Mouse (Mus musculus) embryonic facial prominence, embryonic 10.5 days (tissue): ENCODE measurements around the gene Gna15. TPM values are rescaled to one million over a fixed set of nuclear protein-coding genes. Genes with fewer than 3 reads are reported as not detected.

Source experiments
- DNase-seq: peaks from one replicate; pipeline ENCODE4 v3.0.0-alpha.2; 2017; ENCODE audit warnings: low spot score
- H3K27ac ChIP-seq: fragments of 300-500 bp; sonication (generic); replicated peaks from 2 replicates; pipeline ENCODE4 v1.5.1; 2016; ENCODE audit warnings: mild to moderate bottlenecking
- H3K27me3 ChIP-seq: fragments of 300-500 bp; sonication (generic); replicated peaks from 2 replicates; pipeline ENCODE4 v1.6.1; 2016; ENCODE audit warnings: low read depth, mild to moderate bottlenecking; ENCODE audit not compliant: poor library complexity, severe bottlenecking
- H3K36me3 ChIP-seq: fragments of 300-500 bp; sonication (generic); replicated peaks from 2 replicates; pipeline ENCODE4 v1.6.1; 2016; ENCODE audit warnings: mild to moderate bottlenecking, moderate library complexity
- H3K4me1 ChIP-seq: fragments of 300-500 bp; sonication (generic); 2 replicates; pipeline ENCODE4 v1.6.1; 2016
- H3K4me3 ChIP-seq: fragments of 300-500 bp; sonication (generic); 2 replicates; pipeline ENCODE4 v1.5.1; 2016; ENCODE audit warnings: mild to moderate bottlenecking, moderate library complexity
- H3K9me3 ChIP-seq: fragments of 300-500 bp; sonication (generic); 2 replicates; pipeline ENCODE4 v1.6.1; 2016; ENCODE audit warnings: mild to moderate bottlenecking
- WGBS: fragments of 180-500 bp; shearing (Covaris S2); methylation state at CpG from one replicate; pipeline ENCODE4 v1.1.7; 2016; 5-methylcytosine and 5-hydroxymethylcytosine counted together
- polyA plus RNA-seq: library from polyadenylated mRNA; unstranded; fragments of >200 nt; fragmentation: Nextera tagmentation; extraction: Ambion mirVana; gene quantifications from 2 replicates; pipeline ENCODE4 v1.2.1, GENCODE M21; 2016

Gene Gna15
- polyA plus RNA-seq, 1 experiment from 2014 or later: 1.2 TPM

- DNase-seq: no peak
- H3K27ac ChIP-seq: peak overlapping the region; percentile 86
- WGBS: 2% methylated on average over 41 of the region's 41 CpGs
Measured at GRCm38 (mm10) chr10:81495616-81496263, 28.3 kb downstream of the Gna15 start.

GRCm38 (mm10) chr10:81495151-81495550 is 28.9 kb downstream of the Gna15 start:
- Histone ChIP-seq H3K9me3 (no peaks in the 10 kb centered on the region), H3K4me1 (peaks cover 42% of the 10 kb centered on the region), H3K36me3 (peaks cover 43% of the 10 kb centered on the region), H3K4me3 (peak overlapping the region; percentile 93), H3K27me3 (no peaks in the 10 kb centered on the region), H3K27ac (peak overlapping the region; percentile 86)
- WGBS: 78% methylated on average over 6 of the region's 6 CpGs
- no peak for DNase-seq

More at GRCm38 (mm10) chr10:81495616-81496263, 28.3 kb downstream of the Gna15 start:
- no peaks in the 10 kb centered on the region for H3K27me3 ChIP-seq
- peaks cover 42% of the 10 kb centered on the region for H3K4me1 ChIP-seq
- H3K4me3 ChIP-seq: peak overlapping the region; percentile 93
- no peaks in the 10 kb centered on the region for H3K9me3 ChIP-seq
- H3K36me3 ChIP-seq: peaks cover 37% of the 10 kb centered on the region

- Histone ChIP-seq H3K27ac (no peak overlapping the region), H3K9me3 (no peaks in the 10 kb centered on the region), H3K36me3 (peaks cover 50% of the 10 kb centered on the region), H3K27me3 (no peaks in the 10 kb centered on the region), H3K4me1 (peaks cover 41% of the 10 kb centered on the region), H3K4me3 (peak overlapping the region; percentile 93)
- WGBS: 91% methylated on average over 11 of the region's 11 CpGs
- no peak for DNase-seq
Measured at GRCm38 (mm10) chr10:81494260-81495041, 29.6 kb downstream of the Gna15 start.

- peak overlapping the region; percentile 93; the same call in 1 of the 2 replicates for H3K4me3 ChIP-seq
- peaks cover 38% of the 10 kb centered on the region for H3K4me1 ChIP-seq
- 86% methylated on average over 8 of the region's 8 CpGs for WGBS
- H3K27ac ChIP-seq: no peak overlapping the region
- no peaks in the 10 kb centered on the region for H3K27me3 ChIP-seq
- H3K36me3 ChIP-seq: peaks cover 57% of the 10 kb centered on the region
- no peak for DNase-seq
- H3K9me3 ChIP-seq: no peaks in the 10 kb centered on the region
Measured at GRCm38 (mm10) chr10:81493601-81494220, 30.3 kb downstream of the Gna15 start.

GRCm38 (mm10) chr10:81492606-81493240 is 31.3 kb downstream of the Gna15 start:
- peaks cover 67% of the 10 kb centered on the region for H3K36me3 ChIP-seq
- H3K4me1 ChIP-seq: peaks cover 36% of the 10 kb centered on the region
- H3K27ac ChIP-seq: 0 out of 2 replicates have a peak overlapping the region, but pooled peaks have one; percentile 12
- no peaks in the 10 kb centered on the region for H3K27me3 ChIP-seq
- no peaks in the 10 kb centered on the region for H3K9me3 ChIP-seq
- H3K4me3 ChIP-seq: no peak overlapping the region
- WGBS: 83% methylated on average over 11 of the region's 11 CpGs
- DNase-seq: no peak

GRCm38 (mm10) chr10:81491018-81491417 is 33.0 kb downstream of the Gna15 start:
- no peak for DNase-seq
- 94% methylated on average over 9 of the region's 9 CpGs for WGBS
- no peak overlapping the region for H3K4me3 ChIP-seq
- peaks cover 84% of the 10 kb centered on the region for H3K36me3 ChIP-seq
- no peaks in the 10 kb centered on the region for H3K9me3 ChIP-seq
- no peak overlapping the region for H3K27ac ChIP-seq
- peaks cover 31% of the 10 kb centered on the region for H3K4me1 ChIP-seq
- H3K27me3 ChIP-seq: no peaks in the 10 kb centered on the region

GRCm38 (mm10) chr10:81489941-81490340 is 34.1 kb downstream of the Gna15 start:
- Histone ChIP-seq H3K27ac (no peak overlapping the region), H3K4me1 (peaks cover 22% of the 10 kb centered on the region), H3K4me3 (no peak overlapping the region), H3K36me3 (peaks cover 87% of the 10 kb centered on the region), H3K9me3 (no peaks in the 10 kb centered on the region), H3K27me3 (no peaks in the 10 kb centered on the region)
- WGBS: 84% methylated on average over 14 of the region's 14 CpGs
- no peak for DNase-seq

- Histone ChIP-seq H3K27ac (no peak overlapping the region), H3K4me3 (no peak overlapping the region), H3K9me3 (no peaks in the 10 kb centered on the region), H3K27me3 (peaks cover under 1% of the 10 kb centered on the region; the same call in 1 of the 2 replicates), H3K4me1 (peaks cover 12% of the 10 kb centered on the region), H3K36me3 (peaks cover 73% of the 10 kb centered on the region)
- WGBS: 87% methylated on average over 11 of the region's 11 CpGs
- no peak for DNase-seq
Measured at GRCm38 (mm10) chr10:81488081-81488480, 35.9 kb downstream of the Gna15 start.

GRCm38 (mm10) chr10:81486496-81486895 is 37.5 kb downstream of the Gna15 start:
- WGBS: 90% methylated on average over 10 of the region's 10 CpGs
- peaks cover 58% of the 10 kb centered on the region for H3K36me3 ChIP-seq
- DNase-seq: no peak
- H3K9me3 ChIP-seq: no peaks in the 10 kb centered on the region
- peaks cover 18% of the 10 kb centered on the region for H3K4me1 ChIP-seq
- H3K4me3 ChIP-seq: no peak overlapping the region
- no peak overlapping the region for H3K27ac ChIP-seq
- peaks cover 16% of the 10 kb centered on the region for H3K27me3 ChIP-seq

- 75% methylated on average over 7 of the region's 7 CpGs for WGBS
- peaks cover 48% of the 10 kb centered on the region for H3K36me3 ChIP-seq
- peaks cover 18% of the 10 kb centered on the region for H3K4me1 ChIP-seq
- no peak for DNase-seq
- H3K27ac ChIP-seq: no peak overlapping the region
- H3K4me3 ChIP-seq: no peak overlapping the region
- no peaks in the 10 kb centered on the region for H3K9me3 ChIP-seq
- peaks cover 26% of the 10 kb centered on the region for H3K27me3 ChIP-seq
Measured at GRCm38 (mm10) chr10:81485479-81486018, 38.5 kb downstream of the Gna15 start.

- H3K9me3 ChIP-seq: no peaks in the 10 kb centered on the region
- no peak overlapping the region for H3K4me3 ChIP-seq
- H3K36me3 ChIP-seq: peaks cover 43% of the 10 kb centered on the region
- no peak for DNase-seq
- 38% methylated on average over 2 of the region's 2 CpGs for WGBS
- H3K4me1 ChIP-seq: peaks cover 18% of the 10 kb centered on the region
- peaks cover 31% of the 10 kb centered on the region for H3K27me3 ChIP-seq
- no peak overlapping the region for H3K27ac ChIP-seq
Measured at GRCm38 (mm10) chr10:81485060-81485449, 39.0 kb downstream of the Gna15 start.

GRCm38 (mm10) chr10:81484441-81485059 is 39.5 kb downstream of the Gna15 start:
- DNase-seq: no peak
- peaks cover 18% of the 10 kb centered on the region for H3K4me1 ChIP-seq
- H3K4me3 ChIP-seq: no peak overlapping the region
- H3K27ac ChIP-seq: no peak overlapping the region
- H3K36me3 ChIP-seq: peaks cover 38% of the 10 kb centered on the region
- no peaks in the 10 kb centered on the region for H3K9me3 ChIP-seq
- H3K27me3 ChIP-seq: peaks cover 35% of the 10 kb centered on the region
- 70% methylated on average over 6 of the region's 6 CpGs for WGBS
